Mouse (Mus musculus) frontal cortex, postnatal 36 days (tissue): ENCODE results near the gene Gimap8.
"Not testable (repeated sequence)": the region's sequence is repeated elsewhere in the genome, so short reads cannot be mapped to it uniquely, and the experiment has no call there.

Experiments used
- DNase-seq, 2 experiments: peaks; one replicate each; pipeline ENCODE4 v3.0.0; 2022; ENCODE audit warnings: low spot score in 2 of 2

The Gimap8 gene

DNA sequence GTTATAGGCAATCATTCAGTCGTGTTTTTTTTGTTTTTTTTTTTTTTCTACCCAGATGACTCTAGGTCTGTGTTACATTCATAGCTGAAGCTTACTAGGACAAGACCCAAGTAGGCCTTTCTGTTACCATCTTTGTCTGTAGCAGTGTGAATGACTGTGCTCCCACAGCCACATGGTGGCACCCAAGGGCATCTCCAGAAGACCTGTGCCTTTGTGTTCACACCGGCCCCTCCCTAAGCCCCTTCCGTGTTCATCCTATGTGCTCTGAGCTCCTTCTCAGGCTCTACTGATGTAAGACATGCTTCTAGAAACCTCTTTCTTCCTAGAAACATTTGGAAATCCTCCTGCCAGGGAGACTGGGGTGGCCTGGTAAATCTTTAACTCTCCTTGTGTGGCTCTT lies at the start of gene Gimap8:
Gimap8 (plus strand) TSS at position 240 of the 400 bp plus-strand sequence.
- no peak for DNase-seq

DNA sequence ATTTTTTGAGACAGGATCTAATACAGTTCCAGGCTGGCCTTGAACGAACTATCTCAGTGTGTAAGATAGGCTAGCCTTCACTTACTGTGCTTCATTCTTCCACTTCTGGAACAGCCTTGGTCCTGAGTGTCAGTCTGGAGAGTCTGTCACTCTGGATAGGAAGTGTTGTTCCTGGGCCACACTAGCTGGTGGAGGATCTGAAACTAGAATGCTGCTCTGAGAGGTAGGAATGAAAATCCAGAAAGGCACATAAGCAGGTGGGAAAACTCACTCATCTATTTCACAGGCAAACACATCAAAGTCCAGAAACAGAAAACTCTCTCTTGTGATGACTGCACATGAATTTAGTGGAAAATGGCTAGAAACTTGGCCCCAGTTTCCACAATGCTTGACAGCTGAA lies 46.4 kb upstream of the Gimap8 start:
- no peak for DNase-seq

DNA sequence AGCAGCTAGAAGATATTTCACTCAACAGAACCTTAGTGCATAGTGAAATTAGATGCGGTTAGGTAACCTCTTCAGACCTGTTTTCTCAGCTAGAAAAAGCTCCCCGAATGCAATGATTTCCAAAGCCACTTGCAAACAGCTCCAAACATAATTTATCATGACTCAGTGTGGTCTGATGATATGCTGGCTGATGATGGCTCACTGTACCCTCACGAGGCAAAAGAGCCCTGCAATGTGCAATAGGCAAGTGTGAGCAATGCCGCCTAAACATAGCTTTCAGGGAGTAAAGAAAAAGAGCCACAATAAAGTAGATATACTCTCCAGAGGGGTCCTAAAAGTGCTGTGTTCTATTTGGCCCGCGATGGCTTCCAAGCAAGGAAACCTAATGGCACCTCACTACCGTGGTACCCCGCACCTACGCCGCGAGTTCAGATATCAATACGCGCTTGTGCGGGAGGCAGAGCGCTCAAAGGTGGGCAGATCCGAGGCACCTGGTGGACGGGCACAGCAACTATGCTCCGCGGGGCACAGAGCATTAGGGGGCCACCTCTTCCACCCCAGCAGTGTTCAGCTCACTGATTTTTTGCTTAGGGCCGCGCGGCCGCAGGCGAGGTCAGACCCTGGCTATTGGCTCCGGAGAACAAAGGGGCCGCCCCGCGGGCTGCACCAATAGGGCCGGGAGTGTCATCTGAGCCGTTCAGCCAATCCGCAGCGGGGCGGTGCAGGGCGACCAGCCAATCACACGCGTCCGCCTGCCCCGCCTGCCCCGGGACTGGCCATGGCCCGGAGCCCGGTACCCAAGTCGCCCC lies 45.6 kb upstream of the Gimap8 start, which contains the start of gene Zfp775:
Zfp775 (plus strand) TSS at position 793 of the 809 bp plus-strand sequence.
- DNase-seq = peak; percentile 94 to 95

DNA sequence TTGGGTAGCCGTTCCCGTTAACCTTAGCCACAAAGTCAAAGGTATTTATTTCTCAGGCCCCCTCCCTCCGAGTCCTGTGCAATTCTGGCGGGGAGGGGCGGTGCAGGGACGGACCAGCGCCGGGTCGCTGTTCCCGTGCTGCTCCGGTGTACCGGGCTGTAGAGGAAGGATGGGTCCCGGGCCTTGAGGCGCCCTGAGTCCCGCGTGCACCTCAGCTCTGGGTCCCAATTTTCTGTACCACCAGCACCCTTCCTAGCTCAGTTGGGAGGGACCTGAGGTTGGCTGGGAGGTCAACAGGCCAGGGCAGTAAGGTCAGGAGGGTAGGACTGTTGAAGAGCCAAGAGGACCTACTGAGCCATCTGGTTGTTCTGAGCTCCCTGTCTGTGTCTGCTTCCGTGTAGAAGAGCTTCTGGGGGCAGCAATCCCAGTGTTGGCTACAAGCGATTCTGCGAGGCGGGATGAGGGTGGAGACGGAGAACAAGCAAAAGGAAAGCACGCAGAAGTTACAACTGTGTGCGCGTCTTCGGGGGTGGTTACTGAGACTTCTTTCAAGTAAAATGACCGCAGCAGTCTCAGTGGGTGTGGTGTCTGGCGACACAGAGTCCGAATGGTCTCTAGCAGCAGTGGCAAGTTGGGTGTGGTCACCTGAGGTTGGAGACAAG lies 44.8 kb upstream of the Gimap8 start:
- peak; percentile 51 to 56 for DNase-seq

DNA sequence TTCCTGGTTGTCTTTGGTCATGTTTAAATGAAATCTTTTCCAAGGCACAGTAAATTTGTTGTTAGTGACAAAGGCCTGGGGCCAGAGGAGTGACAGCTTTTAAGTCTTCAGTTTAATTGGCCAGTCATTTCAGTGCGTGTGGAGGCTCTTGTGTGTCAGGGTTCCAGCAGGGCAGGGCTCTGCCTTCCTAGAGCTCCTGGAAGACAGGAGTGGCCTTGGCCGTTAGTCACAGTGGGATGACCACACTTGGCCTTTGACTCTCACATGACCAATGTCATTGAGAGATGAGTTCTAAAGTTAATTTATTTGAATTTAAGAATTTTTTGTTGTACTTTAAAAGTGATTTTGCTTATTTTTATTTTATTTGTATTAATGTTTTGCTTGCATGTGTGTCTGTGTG lies 38.9 kb upstream of the Gimap8 start:
- DNase-seq = no peak

DNA sequence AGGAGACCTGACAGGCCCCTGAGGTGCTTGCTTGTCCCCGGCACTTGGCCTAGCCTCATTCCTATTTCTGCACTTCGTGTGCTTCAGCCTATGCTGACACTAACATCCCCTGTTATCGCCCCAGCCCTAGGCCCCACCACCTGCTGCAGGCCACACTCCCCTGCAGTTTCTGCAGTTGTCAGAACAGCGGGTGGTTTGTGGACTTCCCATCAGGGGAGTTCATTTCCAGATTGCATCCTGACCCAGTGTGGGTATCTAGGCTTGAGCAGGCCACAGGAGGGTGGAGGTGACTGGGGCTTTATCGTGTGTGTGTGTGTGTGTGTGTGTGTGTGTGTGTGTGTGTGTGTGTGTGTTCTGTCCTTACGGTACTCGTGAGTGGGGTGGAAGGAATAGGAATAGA lies 37.5 kb upstream of the Gimap8 start:
- no peak for DNase-seq

DNA sequence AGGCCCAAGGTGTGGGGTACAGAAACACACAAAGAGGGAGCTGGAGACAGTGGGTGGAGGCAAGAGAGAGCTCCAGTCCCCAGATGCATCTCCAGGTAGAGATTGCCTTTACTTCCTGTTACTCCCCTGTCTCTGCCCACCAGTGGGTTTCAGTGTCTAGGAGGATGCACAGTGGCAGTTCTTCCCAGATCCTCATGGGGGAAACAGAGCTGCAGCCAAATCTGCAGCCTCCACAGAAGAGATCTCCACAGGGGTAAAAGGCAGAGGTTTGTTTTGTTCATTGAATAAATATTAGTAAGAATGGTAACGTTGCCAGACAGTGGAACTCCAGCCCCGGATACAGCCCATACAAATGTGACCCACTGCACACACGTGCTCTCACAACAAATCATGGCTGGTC lies 36.4 kb upstream of the Gimap8 start:
- DNase-seq = no peak

DNA sequence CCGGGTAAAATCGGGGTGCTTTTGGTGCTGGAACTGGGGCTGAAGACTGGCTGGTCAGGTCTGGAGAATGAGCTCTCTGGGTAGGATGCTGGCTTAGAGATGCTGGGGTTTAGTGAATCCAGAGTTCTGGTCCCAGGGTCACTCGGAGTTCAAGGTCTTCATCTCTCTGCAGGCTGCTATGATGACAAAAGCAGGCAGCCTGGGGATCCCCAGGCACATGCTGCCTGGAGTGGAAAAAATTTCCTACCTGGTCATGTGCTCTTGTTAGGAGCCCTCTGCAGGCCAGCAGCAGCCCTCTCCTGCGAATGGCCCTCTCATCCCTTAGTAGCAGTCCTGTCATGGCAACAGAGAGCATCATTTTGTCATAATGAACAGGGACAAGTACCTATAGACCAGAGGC lies 33.6 kb upstream of the Gimap8 start:
- DNase-seq = no peak

DNA sequence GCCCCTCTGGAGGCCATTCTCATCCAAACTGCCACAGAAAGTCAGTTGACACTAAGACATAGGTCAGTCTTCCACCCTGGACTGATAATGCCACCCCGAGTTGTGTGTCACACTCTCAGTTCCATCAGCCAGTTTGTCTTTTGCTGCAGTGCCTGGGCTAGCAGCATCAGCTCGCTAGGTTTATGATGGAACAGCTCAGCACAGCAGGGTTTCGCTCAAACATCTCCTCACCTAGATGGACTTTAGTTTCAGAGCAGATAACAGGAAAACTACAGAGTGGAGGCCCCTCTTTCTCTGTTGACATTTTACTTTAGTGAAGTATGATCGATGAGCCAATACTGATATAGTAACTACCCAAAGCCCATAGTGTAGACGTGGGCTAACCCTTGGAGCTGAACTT lies 32.3 kb upstream of the Gimap8 start:
- DNase-seq = no peak

DNA sequence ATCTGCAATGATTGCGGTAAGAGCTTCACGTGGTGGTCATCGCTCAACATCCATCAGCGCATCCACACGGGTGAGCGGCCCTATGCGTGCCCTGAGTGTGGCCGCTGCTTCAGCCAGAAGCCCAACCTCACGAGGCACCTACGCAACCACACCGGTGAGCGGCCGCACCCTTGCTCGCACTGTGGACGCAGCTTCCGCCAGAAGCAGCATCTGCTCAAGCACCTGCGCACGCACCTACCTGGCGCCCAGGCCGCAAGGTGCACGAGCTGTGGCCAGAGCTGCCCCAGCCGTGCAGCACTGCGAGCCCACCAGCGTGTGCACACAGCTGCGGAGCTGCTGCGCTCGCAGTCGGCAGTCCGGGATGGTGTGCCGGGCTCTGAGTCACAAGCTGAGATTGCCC lies 27.0 kb upstream of the Gimap8 start:
- no peak for DNase-seq

DNA sequence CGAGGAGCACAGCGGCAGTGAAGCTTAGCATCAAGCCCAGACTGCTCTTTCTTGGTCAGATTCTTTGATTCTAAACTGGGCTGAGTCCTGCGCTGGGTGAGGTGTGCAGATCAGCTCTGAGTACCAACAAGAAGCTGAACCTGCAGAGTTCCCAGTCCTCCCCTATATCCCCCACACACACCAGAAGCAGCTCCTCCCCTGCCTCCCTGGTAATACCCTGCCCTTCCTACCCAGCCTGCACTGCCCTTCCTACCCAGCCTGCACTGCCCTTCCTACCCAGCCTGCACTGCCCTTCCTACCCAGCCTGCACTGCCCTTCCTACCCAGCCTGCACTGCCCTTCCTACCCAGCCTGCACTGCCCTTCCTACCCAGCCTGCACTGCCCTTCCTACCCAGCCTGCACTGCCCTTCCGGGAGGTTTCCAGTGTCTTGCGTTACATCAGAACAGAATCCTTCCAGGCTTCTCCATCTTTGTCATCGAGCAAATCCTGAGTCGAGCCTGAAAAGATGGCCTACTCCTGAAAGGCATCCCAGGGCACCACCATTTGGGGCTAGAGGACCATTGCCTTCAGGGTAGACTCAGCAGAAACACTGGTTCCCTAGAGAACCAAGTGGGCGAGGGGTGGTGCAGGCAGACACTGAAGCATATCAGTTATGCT lies 24.7 kb upstream of the Gimap8 start:
- DNase-seq = not testable (repeated sequence)

DNA sequence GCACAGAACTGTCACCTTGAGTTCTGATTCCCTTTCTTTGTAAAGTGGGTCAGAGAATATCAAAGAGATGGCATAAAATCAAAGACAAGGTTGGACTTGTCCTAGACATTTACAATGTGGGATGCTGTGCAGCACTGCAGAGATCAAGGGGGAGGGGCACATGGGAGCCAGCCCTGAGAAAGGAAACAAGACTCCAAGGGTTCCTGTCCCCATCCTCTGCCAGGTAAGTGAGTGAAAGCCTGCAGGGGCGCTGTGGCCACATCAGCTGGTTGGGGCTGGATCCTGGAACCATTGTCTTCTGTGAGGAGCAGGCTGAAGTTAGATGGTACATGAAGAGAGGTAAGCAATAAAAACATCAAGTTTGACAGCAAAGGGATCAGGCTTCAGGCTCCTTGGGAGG lies 23.6 kb upstream of the Gimap8 start:
- no peak for DNase-seq

DNA sequence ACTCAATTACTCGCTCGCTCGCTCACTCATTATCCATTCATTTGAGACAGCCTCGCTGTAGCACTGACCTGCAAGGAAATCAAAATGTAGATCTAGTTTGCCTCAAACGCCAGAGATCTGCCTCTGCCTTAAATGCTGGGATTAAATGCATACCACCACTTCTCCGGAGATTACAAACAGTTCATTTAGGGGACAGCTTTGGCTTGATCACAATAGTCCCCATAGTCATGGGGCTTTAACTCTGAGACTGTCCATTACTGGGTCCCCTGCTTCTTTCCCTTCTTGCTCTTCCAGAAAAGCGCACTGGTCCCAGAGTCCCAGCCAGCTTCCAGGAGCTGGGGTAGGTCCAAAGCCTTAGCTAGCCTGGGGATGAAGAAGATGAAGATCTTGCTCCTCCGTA lies 20.6 kb upstream of the Gimap8 start, which contains the start of gene AI854703:
AI854703 (plus strand) TSS at position 301 of the 400 bp plus-strand sequence.
- no peak for DNase-seq

DNA sequence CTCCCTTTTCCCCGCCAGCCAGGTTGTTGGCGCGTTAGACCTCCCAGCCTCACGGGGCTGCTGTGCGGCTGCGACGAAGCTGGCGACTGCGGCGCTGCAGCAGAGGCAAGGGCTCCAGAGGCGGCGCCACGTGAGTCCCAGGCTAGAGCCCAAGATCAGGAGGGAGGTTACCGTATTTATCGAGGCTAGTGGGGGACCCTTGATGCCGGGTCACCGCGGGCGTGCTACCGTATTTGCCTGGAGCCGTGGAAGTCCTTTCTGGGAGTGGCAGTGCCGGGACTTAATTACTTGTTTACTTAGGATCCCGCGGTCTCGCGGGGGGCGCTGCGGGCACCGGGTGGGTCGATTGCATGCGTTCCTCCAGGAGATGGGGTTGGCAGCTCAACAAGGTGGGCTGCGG lies 20.1 kb upstream of the Gimap8 start:
- peak; percentile 73 to 76 for DNase-seq

DNA sequence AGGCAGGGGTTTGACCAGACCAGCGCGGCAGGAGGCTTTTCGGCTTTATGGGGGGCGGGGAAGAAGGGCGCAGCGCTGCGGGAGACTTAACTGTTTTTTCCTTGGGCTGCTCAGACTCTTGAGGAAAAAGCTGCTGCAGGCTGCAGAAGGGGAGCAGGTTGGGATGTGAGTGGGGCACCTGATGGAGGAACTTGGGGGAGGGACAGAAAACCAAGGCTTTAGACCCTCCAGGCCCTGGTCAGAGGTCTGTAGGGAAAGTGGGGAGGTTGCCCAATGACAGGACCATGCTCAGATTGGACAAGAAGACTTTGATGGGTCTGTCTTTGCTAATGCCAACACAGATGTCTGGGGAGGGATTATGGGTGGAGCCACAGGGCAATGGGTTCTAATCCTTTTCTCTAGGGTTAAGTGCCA lies 19.5 kb upstream of the Gimap8 start:
- DNase-seq = peak in 1 of 2 experiments; percentile 31

DNA sequence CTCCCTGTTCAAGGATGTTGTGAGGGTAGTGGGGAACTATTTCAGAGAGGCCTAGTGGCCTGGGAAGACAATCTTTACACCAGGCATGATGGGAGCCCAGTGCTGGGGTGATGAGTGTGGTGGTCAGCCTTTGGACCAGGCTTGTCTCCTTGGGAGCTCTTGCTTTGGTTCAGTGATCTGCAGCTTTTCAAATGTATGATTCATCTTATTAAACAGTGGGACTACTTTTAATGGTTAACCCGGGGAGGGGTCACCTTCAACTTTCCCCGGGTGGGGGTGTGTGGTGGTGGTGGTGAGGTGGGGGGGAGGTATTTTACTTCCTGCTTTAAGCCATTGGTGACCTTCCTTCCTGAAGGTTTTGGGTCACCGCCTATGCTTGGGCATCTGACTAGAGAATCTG lies 18.7 kb upstream of the Gimap8 start:
- no peak for DNase-seq

DNA sequence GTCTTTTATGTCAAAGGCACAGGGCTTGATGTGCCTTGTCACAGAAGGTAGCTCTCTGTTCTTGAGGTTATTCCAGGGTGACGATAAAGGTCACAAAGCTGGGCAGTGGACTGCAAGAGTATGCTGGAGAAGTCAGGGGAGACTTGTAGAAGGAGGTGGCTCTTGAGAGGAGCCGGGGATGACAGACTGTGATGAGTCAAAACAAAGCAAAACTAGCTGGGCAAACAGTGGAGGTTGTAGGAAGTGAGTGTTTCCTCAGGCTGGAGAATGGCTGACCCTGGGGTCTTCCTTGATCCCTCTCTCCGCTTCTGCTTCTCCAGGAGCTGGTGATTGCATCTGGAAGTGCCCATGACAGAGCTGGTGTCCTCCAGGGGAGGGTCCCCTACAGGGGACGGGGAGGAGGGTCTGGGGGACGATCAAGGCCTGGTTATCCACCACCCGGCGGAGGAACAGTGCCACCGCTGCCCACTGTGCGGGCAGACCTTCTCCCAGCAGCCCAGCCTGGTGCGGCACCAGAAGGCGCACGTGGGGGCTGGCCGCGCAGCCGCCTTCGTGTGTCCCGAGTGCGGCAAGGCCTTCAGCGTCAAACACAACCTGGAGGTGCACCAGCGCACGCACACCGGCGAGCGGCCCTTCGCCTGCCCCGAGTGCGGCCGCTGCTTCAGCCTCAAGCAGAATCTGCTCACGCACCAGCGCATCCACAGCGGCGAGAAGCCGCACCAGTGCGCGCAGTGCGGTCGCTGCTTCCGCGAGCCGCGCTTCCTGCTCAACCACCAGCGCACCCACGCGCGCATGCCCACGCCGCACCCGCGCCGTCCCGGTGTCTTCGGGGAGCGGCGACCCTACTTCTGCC lies 18.0 kb upstream of the Gimap8 start:
- DNase-seq = peak; percentile 50 to 66

DNA sequence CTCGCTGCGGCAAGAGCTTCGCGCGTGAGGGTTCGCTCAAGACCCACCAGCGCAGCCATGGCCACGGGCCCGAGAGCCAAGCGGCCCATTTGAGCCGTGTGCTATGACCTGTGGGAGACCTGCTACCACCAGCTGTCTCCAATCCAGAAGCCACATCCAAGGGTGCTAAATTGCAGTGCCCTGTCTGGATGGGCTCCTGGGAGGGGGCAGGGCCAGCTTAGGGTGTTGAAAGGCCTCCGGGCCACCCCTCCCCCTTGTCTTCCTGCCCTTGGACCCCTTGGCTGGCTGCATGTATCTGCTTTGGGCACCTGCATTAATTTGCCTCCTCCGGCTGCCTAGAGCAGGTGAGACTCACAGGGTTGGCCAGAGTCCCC lies 17.4 kb upstream of the Gimap8 start:
- no peak for DNase-seq

DNA sequence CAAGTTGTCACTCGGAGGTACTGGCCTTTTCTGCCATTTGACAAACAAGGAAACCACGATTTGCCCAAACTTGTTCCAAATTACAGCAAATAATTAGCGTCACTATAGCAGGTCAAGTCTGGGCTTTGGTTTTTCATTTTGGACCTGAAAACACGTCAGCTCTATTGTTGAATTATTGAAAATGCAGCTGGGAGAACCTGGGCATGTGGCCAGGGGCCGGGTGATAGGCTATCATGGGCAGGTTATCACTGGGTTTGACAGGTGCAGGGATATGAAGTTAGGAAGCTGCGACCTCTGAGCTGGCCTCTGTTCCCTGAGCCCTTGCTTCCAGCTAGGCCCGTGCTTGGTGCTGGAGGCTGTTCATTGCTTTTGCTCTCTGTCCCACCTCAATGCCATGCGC lies 16.2 kb upstream of the Gimap8 start:
- DNase-seq = no peak

DNA sequence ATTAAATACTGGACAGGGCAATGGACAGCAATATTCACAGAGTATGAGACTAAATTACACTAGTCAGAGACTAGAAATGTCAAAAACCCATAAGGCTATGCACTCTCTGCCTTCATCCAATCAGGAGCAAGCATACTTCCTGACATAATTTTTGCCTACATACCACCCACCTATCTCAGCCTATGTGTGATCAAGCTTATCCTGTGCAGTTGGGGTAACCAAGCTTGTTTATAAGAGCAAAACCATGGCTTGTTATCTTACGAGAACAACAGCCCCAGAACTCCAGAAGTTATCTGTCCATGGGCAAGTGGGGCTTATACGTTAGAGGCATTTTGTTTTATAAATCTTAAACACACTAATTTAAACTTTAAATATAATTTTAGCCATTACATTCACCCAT lies 11.9 kb upstream of the Gimap8 start:
- no peak for DNase-seq

DNA sequence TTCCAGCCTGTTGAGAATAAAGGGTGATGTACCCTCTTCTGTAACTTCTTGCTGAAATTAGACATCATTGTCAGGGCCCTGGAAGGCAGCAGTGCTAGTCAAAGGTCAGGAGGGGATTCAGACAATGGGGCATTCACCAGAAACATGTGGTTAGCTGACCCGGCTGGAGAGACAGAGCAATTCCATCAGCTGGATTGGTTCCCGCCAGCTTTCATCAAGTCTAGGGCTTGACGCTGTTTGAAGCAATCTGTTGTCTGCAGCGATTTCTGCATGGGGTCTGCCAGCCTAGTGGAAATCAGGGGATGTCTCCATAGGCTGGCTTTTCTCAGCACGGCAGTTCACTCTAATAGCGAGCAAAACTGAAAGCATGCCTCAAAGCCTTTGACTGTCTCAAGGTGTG lies 10.5 kb upstream of the Gimap8 start:
- DNase-seq = no peak
